11 mouse cellular contexts compared by ENCODE assay signal in genomic region chr5:50034231-50034630, GRCm38 (mm10). TPM values are rescaled to one million over a fixed set of nuclear protein-coding genes. Genes with fewer than 3 reads are reported as not detected.
A peak's percentile ranks its signal among the peaks of the same experiment; 100 is the strongest.
DNase-seq lines count a peak whose midpoint lies in the region; ATAC-seq and TF ChIP-seq lines count a peak whose summit lies in the region.
"Had no signal": no experiment of that assay in that cellular context is flagged by ENCODE, and none has a peak within 500 bp of the region (broad histone marks: within the 10 kb centered on the region; RNA-seq: fewer than 3 reads in every experiment).

No protein-coding gene starts in this region.

- TF ChIP-seq CTCF in lung, embryonic 14.5 days (IDR thresholded peaks at IDR 0.05; ENCODE audit: low read depth): no peak
- no peak for TF ChIP-seq CTCF in intestine, postnatal 0 days (IDR thresholded peaks at IDR 0.05; ENCODE audit: low read depth)

- no peaks in the 10 kb centered on the region for H3K36me3 ChIP-seq in lung, embryonic 14.5 days (ENCODE audit: insufficient read depth)
- no peaks in the 10 kb centered on the region for H3K36me3 ChIP-seq in forebrain, embryonic 13.5 days (ENCODE audit: poor library complexity, severe bottlenecking)
- no peaks in the 10 kb centered on the region for H3K36me3 ChIP-seq in intestine, postnatal 0 days (ENCODE audit: control insufficient read depth, insufficient read depth)
- H3K36me3 ChIP-seq in midbrain, embryonic 15.5 days (replicated peaks): no peaks in the 10 kb centered on the region

- 0 out of 2 replicates have a peak, but pooled peaks have one; percentile 22 for ATAC-seq in lung, embryonic 14.5 days (ENCODE audit: insufficient read depth)
- ATAC-seq in forebrain, embryonic 13.5 days: 0 out of 2 replicates have a peak, but pooled peaks have one; percentile 27
- peak; percentile 26; the same call in 1 of the 2 replicates for ATAC-seq in intestine, postnatal 0 days
- peak; percentile 15; the same call in 1 of the 2 replicates for ATAC-seq in midbrain, embryonic 15.5 days (replicated peaks)

- peaks cover 18% of the 10 kb centered on the region for H3K4me1 ChIP-seq in lung, embryonic 14.5 days (ENCODE audit: insufficient read depth)
- peaks cover 50% of the 10 kb centered on the region for H3K4me1 ChIP-seq in forebrain, embryonic 13.5 days
- H3K4me1 ChIP-seq in intestine, postnatal 0 days (replicated peaks; ENCODE audit: control insufficient read depth, insufficient read depth, low read length): no peaks in the 10 kb centered on the region; the same call in 1 of the 2 replicates
- H3K4me1 ChIP-seq in midbrain, embryonic 15.5 days: peaks cover 9% of the 10 kb centered on the region; the same call in 1 of the 2 replicates

- H3K27me3 ChIP-seq in lung, embryonic 14.5 days (ENCODE audit: insufficient read depth, low read length): no peaks in the 10 kb centered on the region
- no peaks in the 10 kb centered on the region for H3K27me3 ChIP-seq in forebrain, embryonic 13.5 days
- H3K27me3 ChIP-seq in intestine, postnatal 0 days (replicated peaks; ENCODE audit: control insufficient read depth, insufficient read depth, low read length): no peaks in the 10 kb centered on the region
- no peaks in the 10 kb centered on the region for H3K27me3 ChIP-seq in midbrain, embryonic 15.5 days (replicated peaks)

- H3K4me3 ChIP-seq in lung, embryonic 14.5 days (ENCODE audit: low read depth, low read length): no peak overlapping the region
- H3K4me3 ChIP-seq in forebrain, embryonic 13.5 days: no peak overlapping the region
- no peak overlapping the region for H3K4me3 ChIP-seq in intestine, postnatal 0 days (ENCODE audit: low read depth, low read length)
- no peak overlapping the region for H3K4me3 ChIP-seq in midbrain, embryonic 15.5 days
- H3K4me3 ChIP-seq: erythroblast, embryonic 14.5 days had no signal

- H3K9ac ChIP-seq in lung, embryonic 14.5 days: no peak overlapping the region
- no peak overlapping the region for H3K9ac ChIP-seq in forebrain, embryonic 13.5 days
- no peak overlapping the region for H3K9ac ChIP-seq in intestine, postnatal 0 days (ENCODE audit: low read depth, low read length)
- no peak overlapping the region for H3K9ac ChIP-seq in midbrain, embryonic 15.5 days

- no peak for DNase-seq in lung, embryonic 14.5 days
- no peak for DNase-seq in lung, postnatal 25 days (ENCODE audit: low spot score)
- DNase-seq in thymus, postnatal 36 days: no peak
- DNase-seq in left cerebral cortex, postnatal 14 days (ENCODE audit: low spot score in 2 of 2): no peak
- DNase-seq in frontal cortex, postnatal 36 days (ENCODE audit: low spot score in 2 of 2): no peak
- DNase-seq: liver; right cerebral cortex, postnatal 25 days had no signal

- no peak overlapping the region for H3K4me2 ChIP-seq in lung, embryonic 14.5 days
- H3K4me2 ChIP-seq in forebrain, embryonic 13.5 days: no peak overlapping the region
- H3K4me2 ChIP-seq in intestine, postnatal 0 days (replicated peaks; ENCODE audit: low read depth): no peak overlapping the region
- H3K4me2 ChIP-seq in midbrain, embryonic 15.5 days: no peak overlapping the region

- intact Hi-C loops in left cerebral cortex, postnatal 14 days (cut with DNase I): no loop called here

- WGBS in lung, embryonic 14.5 days: 37% methylated on average over 6 of the region's 6 CpGs
- 41% methylated on average over 6 of the region's 6 CpGs for WGBS in forebrain, embryonic 13.5 days
- WGBS in intestine, postnatal 0 days: 35% methylated on average over 6 of the region's 6 CpGs
- 42% methylated on average over 6 of the region's 6 CpGs for WGBS in midbrain, embryonic 15.5 days

- H3K27ac ChIP-seq in lung, embryonic 14.5 days (ENCODE audit: low read depth): no peak overlapping the region
- no peak overlapping the region for H3K27ac ChIP-seq in forebrain, embryonic 13.5 days
- no peak overlapping the region; the same call in 1 of the 2 replicates for H3K27ac ChIP-seq in intestine, postnatal 0 days (ENCODE audit: low read depth, low read length)
- H3K27ac ChIP-seq in midbrain, embryonic 15.5 days: no peak overlapping the region

- no peaks in the 10 kb centered on the region for H3K9me3 ChIP-seq in lung, embryonic 14.5 days (ENCODE audit: low read depth, low read length)
- H3K9me3 ChIP-seq in forebrain, embryonic 13.5 days (replicated peaks): no peaks in the 10 kb centered on the region
- H3K9me3 ChIP-seq in intestine, postnatal 0 days (ENCODE audit: control insufficient read depth): no peaks in the 10 kb centered on the region
- H3K9me3 ChIP-seq in midbrain, embryonic 15.5 days: no peaks in the 10 kb centered on the region

RNA-seq across cellular contexts. Expression of gene Adgra3, which starts 24.6 kb away (rescaled TPM):
- polyA plus RNA-seq in lung, embryonic 14.5 days (2014; fragmentation: Nextera tagmentation; extraction: Ambion mirVana): 44.9 and 45.5 TPM in 2 replicates
- 22.3 and 22.6 TPM in 2 replicates for polyA plus RNA-seq in forebrain, embryonic 13.5 days (2015; fragmentation: Nextera tagmentation; extraction: Ambion mirVana)
- polyA plus RNA-seq in intestine, postnatal 0 days (2015; fragmentation: Nextera tagmentation; extraction: Ambion mirVana): 8.9 and 10.5 TPM in 2 replicates
- polyA plus RNA-seq in midbrain, embryonic 15.5 days (2015; fragmentation: Nextera tagmentation; extraction: Ambion mirVana): 14.3 and 15.4 TPM in 2 replicates
- 10 to 100 TPM; 31.4 to 33.1 TPM for total RNA-seq in left cerebral cortex, postnatal 14 days (2021)
